Mouse (Mus musculus): ENCODE measurements around the gene Zfp993.
"Not testable (repeated sequence)": the region's sequence is repeated elsewhere in the genome, so short reads cannot be mapped to it uniquely, and the experiment has no call there.

DNA sequence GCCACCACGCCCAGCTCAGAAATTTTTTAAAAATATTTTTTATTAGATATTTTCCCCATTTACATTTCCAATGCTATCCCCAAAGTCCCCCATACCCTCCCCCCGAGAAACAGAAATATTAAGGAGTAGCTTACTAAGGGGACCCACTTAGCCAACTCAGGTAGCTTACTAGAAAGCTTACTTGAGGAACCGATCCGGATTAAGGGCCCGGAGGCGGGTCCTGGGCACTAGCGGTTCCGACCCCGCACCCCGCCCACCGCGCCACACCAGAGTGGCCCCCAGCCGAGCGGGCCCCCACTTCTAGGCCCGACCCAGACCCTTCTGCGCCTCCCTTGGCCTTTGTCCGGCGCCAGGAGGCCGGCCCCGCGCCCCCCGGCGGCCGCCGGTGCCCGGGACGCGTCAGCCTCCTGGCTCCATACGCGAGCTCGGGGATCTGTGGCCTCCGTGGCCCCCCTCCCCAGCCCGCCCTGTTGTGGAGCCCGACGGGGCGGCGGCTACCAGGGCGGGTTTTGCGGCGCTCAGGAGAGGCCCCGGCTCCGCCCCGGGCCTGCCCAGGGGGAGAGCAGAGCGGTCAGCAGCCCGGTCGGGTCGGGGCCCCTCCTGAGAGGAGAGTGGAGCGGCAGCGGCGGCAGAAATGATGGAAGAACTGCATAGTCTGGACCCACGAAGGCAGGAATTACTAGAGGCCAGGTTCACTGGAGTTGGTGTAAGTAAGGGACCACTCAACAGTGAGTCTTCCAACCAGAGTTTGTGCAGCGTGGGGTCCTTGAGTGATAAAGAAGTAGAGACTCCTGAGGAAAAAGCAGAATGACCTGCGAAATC is 7.0 kb upstream of the Zfp993 start:
- not testable (repeated sequence) for TF ChIP-seq CTCF, POLR2A (IDR thresholded peaks at IDR 0.05; ENCODE audit: extremely low read depth, insufficient read depth, low read length)

Measured in cortical plate, adult 2 months (tissue).